ENCODE assay signal across 8 mouse cellular contexts in genomic region chr17:29262259-29262649, GRCm38 (mm10). TPM values are rescaled to one million over a fixed set of nuclear protein-coding genes. Genes with fewer than 3 reads are reported as not detected.
DNase-seq lines count a peak whose midpoint lies in the region; ATAC-seq lines count a peak whose summit lies in the region.

No protein-coding gene starts in this region.

- no peak overlapping the region for H3K27ac ChIP-seq in forebrain, embryonic 15.5 days (replicated peaks)
- H3K27ac ChIP-seq in liver, embryonic 16.5 days (ENCODE audit: low read length): no peak overlapping the region

- H3K4me2 ChIP-seq in forebrain, embryonic 15.5 days (replicated peaks): peak overlapping the region; percentile 67; the same call in 1 of the 2 replicates
- peak overlapping the region; percentile 84 for H3K4me2 ChIP-seq in liver, embryonic 16.5 days (ENCODE audit: low read depth, low read length)

- no peaks in the 10 kb centered on the region for H3K27me3 ChIP-seq in forebrain, embryonic 15.5 days
- H3K27me3 ChIP-seq in liver, embryonic 16.5 days (ENCODE audit: control insufficient read depth, insufficient read depth, low read depth, low read length): no peaks in the 10 kb centered on the region

- DNase-seq in CD4-positive, CD25-positive, alpha-beta regulatory T cell, adult 2 months (ENCODE audit: low read depth, low spot score): peak; percentile 41
- peak; percentile 74 for DNase-seq in A20 (ENCODE audit: low read depth, low spot score)
- DNase-seq in cerebellum, adult 18-20 months: no peak
- no peak for DNase-seq in urinary bladder, adult 2 months (ENCODE audit: low spot score)
- no peak for DNase-seq in layer of hippocampus, postnatal 36 days

- no peak overlapping the region for H3K9ac ChIP-seq in forebrain, embryonic 15.5 days (replicated peaks)
- peak overlapping the region; percentile 52 for H3K9ac ChIP-seq in liver, embryonic 16.5 days (ENCODE audit: low read depth, low read length)

- 53% methylated on average over 2 of the region's 2 CpGs for WGBS in forebrain, embryonic 15.5 days
- WGBS in liver, embryonic 16.5 days (ENCODE audit: insufficient replicate concordance): 38% methylated on average over 2 of the region's 2 CpGs

- peak overlapping the region; percentile 89; the same call in 1 of the 2 replicates for H3K4me3 ChIP-seq in forebrain, embryonic 15.5 days
- peak overlapping the region; percentile 98 for H3K4me3 ChIP-seq in liver, embryonic 16.5 days (ENCODE audit: low read depth, low read length)

- no peak for ATAC-seq in CD4-positive, CD25-positive, alpha-beta regulatory T cell, adult 4 months
- ATAC-seq in forebrain, embryonic 15.5 days (replicated peaks): no peak
- ATAC-seq in liver, embryonic 16.5 days (ENCODE audit: low read depth): no peak

- H3K36me3 ChIP-seq in forebrain, embryonic 15.5 days: peaks cover 16% of the 10 kb centered on the region
- peaks cover 22% of the 10 kb centered on the region for H3K36me3 ChIP-seq in liver, embryonic 16.5 days (ENCODE audit: control insufficient read depth, insufficient read depth)

- peaks cover 37% of the 10 kb centered on the region for H3K4me1 ChIP-seq in forebrain, embryonic 15.5 days
- H3K4me1 ChIP-seq in liver, embryonic 16.5 days (ENCODE audit: control insufficient read depth, low read depth, low read length): peaks cover 54% of the 10 kb centered on the region

- H3K9me3 ChIP-seq in forebrain, embryonic 15.5 days: no peaks in the 10 kb centered on the region
- H3K9me3 ChIP-seq in liver, embryonic 16.5 days (replicated peaks; ENCODE audit: control insufficient read depth, low read length): no peaks in the 10 kb centered on the region

RNA-seq across cellular contexts. Expression of gene Ppil1, which starts 1.7 kb away (rescaled TPM):
- 100 to 1,000 TPM in 1 of 2 experiments, 10 to 100 TPM in 1; 72.7 to 101 TPM for polyA plus RNA-seq in CD4-positive, CD25-positive, alpha-beta regulatory T cell, adult 4 months (2017; shearing (Covaris generic))
- polyA plus RNA-seq in forebrain, embryonic 15.5 days (2015; fragmentation: Nextera tagmentation; extraction: Ambion mirVana): 126 and 128 TPM in 2 replicates
- polyA plus RNA-seq in liver, embryonic 16.5 days (2015; fragmentation: Nextera tagmentation; extraction: Ambion mirVana): 70.1 and 76.8 TPM in 2 replicates
- polyA plus RNA-seq in urinary bladder, adult 2 months (2012; rRNA removed): 27.9 and 31.3 TPM in 2 replicates
- 10 to 100 TPM; 17.6 to 17.9 TPM for total RNA-seq in layer of hippocampus, postnatal 36 days (2021)

RNA-seq across cellular contexts. Expression of gene BC004004, which starts 6.3 kb away (rescaled TPM):
- 100 to 1,000 TPM in 1 of 2 experiments, 10 to 100 TPM in 1; 98.0 to 123 TPM for polyA plus RNA-seq in CD4-positive, CD25-positive, alpha-beta regulatory T cell, adult 4 months (2017; shearing (Covaris generic))
- polyA plus RNA-seq in forebrain, embryonic 15.5 days (2015; fragmentation: Nextera tagmentation; extraction: Ambion mirVana): 96.2 and 96.4 TPM in 2 replicates
- 82.1 and 90.5 TPM in 2 replicates for polyA plus RNA-seq in liver, embryonic 16.5 days (2015; fragmentation: Nextera tagmentation; extraction: Ambion mirVana)
- polyA plus RNA-seq in urinary bladder, adult 2 months (2012; rRNA removed): 94.6 and 101 TPM in 2 replicates
- total RNA-seq in layer of hippocampus, postnatal 36 days (2021): 10 to 100 TPM; 77.6 to 80.4 TPM

RNA-seq across cellular contexts. Expression of gene Cpne5, which starts 24.3 kb away (rescaled TPM):
- 1 to 10 TPM; 2.2 to 2.3 TPM for polyA plus RNA-seq in CD4-positive, CD25-positive, alpha-beta regulatory T cell, adult 4 months (2017; shearing (Covaris generic))
- polyA plus RNA-seq in forebrain, embryonic 15.5 days (2015; fragmentation: Nextera tagmentation; extraction: Ambion mirVana): 21.3 and 24.9 TPM in 2 replicates
- polyA plus RNA-seq in liver, embryonic 16.5 days (2015; fragmentation: Nextera tagmentation; extraction: Ambion mirVana): 0.09 and 0.24 TPM in 2 replicates
- polyA plus RNA-seq in urinary bladder, adult 2 months (2012; rRNA removed): 0.56 and 1.0 TPM in 2 replicates
- 10 to 100 TPM; 30.4 to 31.7 TPM for total RNA-seq in layer of hippocampus, postnatal 36 days (2021)

RNA-seq across cellular contexts. Expression of gene Pi16, which starts 55.2 kb away (rescaled TPM):
- under 1 TPM; 0.44 to 0.57 TPM for polyA plus RNA-seq in CD4-positive, CD25-positive, alpha-beta regulatory T cell, adult 4 months (2017; shearing (Covaris generic))
- 1.4 and 1.8 TPM in 2 replicates for polyA plus RNA-seq in forebrain, embryonic 15.5 days (2015; fragmentation: Nextera tagmentation; extraction: Ambion mirVana)
- polyA plus RNA-seq in liver, embryonic 16.5 days (2015; fragmentation: Nextera tagmentation; extraction: Ambion mirVana): 2.0 and 2.6 TPM in 2 replicates
- polyA plus RNA-seq in urinary bladder, adult 2 months (2012; rRNA removed): 405 and 508 TPM in 2 replicates
- total RNA-seq in layer of hippocampus, postnatal 36 days (2021): 1 to 10 TPM; 1.2 to 1.4 TPM

Comparison
In these comparisons a context has a peak if more than half of its experiments do, and no peak if none do; other contexts are left out.
1. DNase-seq: peak in CD4-positive, CD25-positive, alpha-beta regulatory T cell, adult 2 months (single experiment) and A20 (single experiment); none in cerebellum, adult 18-20 months (0 of 2), urinary bladder, adult 2 months (single experiment) and layer of hippocampus, postnatal 36 days (0 of 2).